Mouse (Mus musculus): ENCODE measurements at regions not wholly inside any gene's neighbourhood (a gene's known extent, or its start where the extent isn't known, plus 50 kb on each side); places are given as distances from the start of the nearest gene placed in this dataset.

DNA sequence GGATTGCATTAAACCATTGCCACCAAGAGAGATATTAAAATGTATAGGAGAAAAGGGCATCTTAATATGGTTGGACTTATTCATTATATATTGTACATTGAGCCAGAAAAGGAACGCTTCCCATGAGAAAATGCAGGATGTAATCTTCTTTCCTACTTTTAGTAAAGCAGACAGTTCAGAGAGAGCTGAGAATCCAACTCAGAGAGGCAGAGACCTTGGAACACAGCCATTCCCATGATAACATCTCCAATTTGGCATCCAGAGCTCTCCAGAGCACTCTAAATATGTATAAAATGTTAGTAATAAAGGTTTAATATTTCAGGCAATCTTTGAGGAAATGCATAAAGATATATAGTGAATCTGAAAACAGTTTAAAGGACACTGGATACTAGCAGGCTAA, 199.3 kb upstream of the Asb5 start:
- DNase-seq (ENCODE audit: low spot score in 2 of 2): no peak

DNA sequence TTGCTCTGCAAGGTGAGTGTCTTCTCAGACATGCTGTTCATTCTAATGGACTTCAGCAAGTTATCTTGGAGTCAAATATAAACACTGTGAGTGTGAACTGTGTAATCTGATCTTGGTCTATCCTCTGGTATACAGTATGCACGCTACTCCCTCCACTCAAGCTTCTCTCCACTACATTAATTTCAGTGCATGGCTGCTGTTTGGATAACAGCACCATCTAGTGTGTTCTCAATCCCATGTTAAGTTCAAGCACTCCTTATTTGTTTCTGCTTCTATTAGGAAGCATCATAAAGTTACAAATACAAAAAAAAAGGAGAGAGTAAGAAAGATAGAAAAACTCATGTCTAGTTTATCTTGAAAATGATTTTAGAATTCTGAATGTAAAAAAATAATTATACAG, 197.5 kb upstream of the Asb5 start:
- peak in 1 of 2 experiments; percentile 12 for DNase-seq (ENCODE audit: low spot score in 2 of 2)

DNA sequence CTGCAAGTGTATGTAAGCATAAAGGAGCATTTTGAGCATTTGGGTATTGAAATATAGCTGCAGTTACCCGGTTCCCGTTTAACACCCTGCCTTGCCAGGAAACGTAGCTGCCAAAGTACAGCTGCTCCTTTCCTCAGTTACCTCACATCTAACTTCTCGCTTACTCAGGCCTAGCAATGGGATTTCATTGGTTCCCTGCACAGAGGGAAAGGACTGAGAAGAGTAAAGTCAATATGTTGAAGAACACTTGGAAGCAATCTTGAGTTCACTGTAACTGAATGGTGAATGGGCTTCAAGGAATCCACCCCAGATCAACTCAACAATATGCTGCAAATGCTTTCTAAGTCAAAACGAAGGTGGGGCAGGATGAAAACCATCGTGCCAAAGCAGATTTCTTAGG, 178.3 kb upstream of the Asb5 start:
- peak in 1 of 2 experiments; percentile 6 for DNase-seq (ENCODE audit: low spot score in 2 of 2)

DNA sequence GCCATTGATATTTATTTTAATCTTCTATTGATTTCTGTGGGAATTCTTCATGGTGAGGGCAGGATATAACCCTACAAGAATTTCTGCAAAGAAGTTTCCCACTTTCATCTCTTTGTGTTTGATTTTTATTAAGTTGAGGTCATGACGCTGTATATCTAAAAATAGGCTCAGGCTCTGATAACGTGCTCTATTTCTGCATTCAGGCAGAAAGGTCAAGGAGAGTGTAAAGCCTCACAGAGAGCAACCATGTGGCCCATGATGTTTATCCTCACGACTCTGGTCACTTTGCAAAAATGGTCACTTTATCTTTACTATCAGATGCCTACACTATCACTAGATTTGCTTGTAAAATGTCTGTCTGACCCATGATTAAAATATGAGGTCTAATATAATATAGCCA, 167.7 kb upstream of the Asb5 start:
- no peak for DNase-seq (ENCODE audit: low spot score in 2 of 2)

DNA sequence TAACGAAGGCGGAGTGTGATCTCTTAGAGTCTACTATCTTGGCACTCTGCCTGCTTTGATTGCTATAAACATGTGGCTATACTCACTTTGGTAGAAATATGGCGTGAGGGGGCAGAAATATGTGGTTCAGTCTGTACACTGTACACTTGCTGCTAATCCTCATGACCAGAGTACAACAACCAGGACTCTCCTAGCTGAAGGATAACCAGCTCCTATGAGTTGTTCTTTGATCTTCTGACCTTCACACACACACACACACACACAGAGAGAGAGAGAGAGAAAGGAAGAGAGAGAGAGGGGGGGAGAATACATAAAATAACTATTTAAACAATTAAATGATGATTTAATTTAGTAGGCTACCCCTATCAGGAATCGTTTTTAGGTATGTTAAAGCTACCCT, 158.9 kb upstream of the Asb5 start:
- DNase-seq (ENCODE audit: low spot score in 2 of 2): no peak

DNA sequence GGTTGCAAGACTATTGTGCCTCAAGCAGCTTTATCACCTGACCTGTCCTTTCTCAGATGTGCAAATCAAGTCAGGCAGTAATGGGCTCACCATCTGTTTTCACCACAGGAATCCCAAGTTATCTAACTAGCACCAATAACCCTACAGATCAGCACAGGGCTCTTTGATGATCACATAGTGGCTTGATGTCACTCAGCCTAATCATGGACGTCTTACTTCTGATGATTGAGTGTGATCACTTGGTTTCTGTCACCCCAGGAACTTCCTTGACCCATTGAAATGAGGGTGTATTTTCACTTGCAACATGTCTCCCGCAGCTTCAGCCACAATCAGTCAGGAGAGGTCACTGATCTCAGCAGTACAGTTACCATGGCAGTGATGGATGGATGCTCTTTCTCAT, 158.3 kb upstream of the Asb5 start:
- DNase-seq (ENCODE audit: low spot score in 2 of 2): no peak

DNA sequence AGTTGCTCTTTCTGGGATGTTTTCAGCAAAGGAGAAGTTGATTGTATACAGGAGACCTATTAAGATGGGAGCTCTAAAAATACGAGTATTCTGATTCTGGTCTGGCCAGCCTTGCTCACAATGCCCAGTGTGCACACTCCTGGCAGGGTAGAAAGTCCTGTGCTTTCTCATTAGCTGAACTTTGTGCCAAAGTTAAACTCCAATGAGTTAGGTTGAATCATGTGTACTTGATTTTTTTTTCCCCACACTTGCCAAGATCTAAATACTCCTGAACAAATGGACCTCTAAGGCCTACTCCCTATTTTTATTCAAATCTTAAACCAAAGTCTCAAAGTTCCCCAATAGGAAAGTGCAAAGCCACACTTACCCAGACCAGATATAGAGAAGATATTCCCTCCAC, 156.5 kb upstream of the Asb5 start:
- no peak for DNase-seq (ENCODE audit: low spot score in 2 of 2)

DNA sequence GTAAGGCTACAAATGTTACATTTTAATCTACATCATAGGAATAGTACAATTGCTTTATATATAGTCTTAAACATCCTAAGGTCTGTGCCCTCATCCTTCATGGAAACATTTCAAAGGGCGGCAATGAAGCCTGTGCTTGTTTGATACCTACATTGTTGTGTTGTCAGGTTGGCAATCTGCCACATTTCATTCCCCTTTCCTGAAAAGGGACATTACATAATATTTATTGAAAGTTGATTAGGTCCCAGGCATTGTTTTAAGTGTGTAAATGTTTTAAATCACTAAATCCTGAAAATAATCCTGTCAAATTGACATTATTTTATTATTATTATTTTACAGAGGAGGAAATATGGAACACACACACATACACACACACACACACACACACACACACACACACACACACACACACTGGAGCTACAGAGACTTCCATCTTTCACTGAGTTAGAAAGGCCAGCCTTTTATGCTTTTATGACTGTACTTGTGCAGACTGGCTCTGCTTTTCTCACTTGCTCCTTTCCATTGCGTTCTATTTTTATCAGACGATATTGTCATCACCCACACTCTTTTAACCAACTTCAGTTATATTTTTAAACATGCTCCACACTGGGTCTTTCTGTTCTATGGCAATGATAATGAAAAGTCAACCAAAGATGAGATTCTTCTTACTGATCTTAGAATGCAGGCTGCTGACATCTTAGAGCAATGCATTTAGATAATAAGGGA, 153.8 kb upstream of the Asb5 start:
- DNase-seq (ENCODE audit: low spot score in 2 of 2): peak in 1 of 2 experiments; percentile 13

DNA sequence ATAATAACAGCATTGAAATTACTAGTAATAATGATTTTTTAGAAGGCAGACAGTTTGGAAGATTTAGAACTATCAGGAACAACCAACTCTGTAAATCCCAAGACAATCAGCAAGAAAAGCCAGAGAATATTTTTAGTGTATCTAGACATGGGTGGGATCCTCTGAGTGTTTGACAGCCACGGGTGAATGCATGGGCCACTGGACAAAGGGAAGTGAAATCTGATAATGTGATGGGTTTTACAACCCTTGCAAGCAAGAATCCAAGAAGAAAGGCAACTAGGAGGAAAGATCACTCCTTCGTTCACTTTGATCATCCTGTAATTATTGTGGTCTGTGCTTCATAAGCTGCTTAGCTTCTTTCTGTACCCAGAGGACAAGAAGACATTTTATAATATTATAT, 149.2 kb upstream of the Asb5 start:
- DNase-seq (ENCODE audit: low spot score in 2 of 2): no peak

DNA sequence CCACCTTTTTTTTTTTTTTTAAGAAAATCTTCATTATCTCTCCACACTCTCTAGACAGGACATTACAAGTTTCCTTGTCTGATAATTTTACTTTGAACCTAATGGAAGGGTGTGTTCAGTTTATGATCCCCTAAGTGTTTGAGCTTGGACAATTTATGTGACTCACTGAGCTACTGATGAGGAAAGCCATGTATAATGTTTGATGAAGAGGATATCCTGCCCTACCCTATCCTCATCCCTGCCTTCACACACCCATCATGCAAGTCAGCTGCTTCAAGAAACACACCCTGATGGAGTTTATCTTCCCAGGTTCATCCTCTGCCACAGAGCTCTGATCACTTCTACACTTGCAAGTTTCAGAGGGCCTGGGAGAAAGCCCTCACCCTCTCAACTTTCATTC, 136.5 kb upstream of the Asb5 start:
- no peak for DNase-seq (ENCODE audit: low spot score in 2 of 2)

DNA sequence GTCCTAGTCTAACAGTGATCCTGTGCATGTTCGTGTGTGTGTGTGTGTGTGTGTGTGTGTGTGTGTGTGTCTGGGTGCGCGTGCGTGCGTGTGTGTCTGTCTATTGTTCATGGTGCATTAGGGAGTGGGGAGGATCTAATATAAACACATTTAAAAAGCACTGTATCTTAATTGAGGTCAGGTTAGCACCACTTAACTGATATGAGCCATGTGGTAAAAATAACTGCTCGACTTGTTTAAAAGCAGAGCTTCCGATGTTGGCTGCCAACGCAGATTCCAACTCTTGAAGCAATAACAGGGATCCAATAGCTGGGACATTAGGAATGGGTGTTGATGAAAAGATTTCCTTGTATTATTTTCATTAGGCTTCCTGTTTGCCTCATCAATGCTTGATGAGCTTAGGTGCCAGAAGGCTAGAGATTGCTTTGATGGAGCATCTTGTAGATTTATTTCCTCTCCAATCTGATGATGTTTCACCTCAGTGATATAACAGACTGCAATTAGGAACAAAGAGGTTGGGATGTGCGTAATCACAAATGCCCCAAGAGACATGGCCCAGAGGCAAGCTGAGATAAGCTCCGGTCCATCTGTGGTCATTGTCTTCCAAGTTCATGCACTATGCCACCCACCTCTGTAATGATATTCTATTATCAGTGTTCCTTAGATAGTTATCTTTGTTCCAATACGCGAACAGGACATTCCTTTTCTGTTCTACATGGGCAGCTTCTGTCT, 135.7 kb upstream of the Asb5 start:
- DNase-seq (ENCODE audit: low spot score in 2 of 2): no peak

DNA sequence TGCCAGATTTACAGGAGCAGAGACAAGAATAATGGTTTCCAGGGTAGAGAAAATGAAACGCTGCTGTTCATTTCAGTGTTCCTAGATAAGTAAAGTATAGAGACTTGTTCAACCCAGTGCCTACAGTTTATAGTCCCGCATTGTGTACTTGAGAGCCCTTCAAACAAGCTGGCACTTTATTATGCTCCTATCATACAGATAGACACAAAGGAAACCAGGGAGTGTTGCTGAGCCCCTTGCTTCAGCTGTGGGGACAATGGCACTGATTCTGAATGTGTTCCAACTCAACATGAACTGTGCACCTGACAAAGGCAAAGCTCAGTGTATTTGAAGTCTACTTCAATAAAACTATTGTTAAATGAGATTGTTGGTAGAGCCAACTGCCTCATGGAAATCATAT, 123.7 kb upstream of the Asb5 start:
- no peak for DNase-seq (ENCODE audit: low spot score in 2 of 2)

DNA sequence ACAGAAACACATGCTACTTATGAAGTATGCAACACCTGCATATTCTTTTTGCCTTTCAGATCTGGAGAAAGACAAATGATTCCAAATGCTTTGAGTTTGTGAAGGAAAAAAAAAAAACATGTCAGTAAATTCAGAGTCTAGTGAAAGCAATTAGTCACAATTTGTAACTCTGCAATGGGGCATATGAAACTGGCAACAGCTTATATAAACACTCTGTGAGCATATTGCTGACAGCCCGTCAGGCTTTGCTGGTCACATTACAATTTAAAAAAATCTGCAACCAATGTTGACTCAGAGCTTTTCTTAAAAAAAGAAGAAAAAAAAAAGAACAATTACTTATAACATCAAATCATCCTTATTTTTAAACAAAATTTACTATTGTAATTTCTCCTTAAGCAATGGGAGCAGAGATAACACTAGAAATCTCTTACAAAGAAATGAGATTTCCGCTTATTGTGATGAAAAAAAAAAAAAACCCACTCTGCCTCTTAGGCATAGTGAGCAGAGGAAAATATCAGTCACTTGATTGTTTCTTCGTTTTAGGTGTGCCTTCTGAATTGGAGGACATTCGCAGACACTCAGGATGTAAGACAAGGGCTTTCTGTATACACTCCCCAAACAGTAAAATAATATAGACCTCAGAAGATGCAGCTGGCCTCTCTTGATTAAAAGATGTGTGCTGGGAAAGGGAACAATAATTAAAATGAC, 115.1 kb upstream of the Asb5 start:
- no peak for DNase-seq (ENCODE audit: low spot score in 2 of 2)

DNA sequence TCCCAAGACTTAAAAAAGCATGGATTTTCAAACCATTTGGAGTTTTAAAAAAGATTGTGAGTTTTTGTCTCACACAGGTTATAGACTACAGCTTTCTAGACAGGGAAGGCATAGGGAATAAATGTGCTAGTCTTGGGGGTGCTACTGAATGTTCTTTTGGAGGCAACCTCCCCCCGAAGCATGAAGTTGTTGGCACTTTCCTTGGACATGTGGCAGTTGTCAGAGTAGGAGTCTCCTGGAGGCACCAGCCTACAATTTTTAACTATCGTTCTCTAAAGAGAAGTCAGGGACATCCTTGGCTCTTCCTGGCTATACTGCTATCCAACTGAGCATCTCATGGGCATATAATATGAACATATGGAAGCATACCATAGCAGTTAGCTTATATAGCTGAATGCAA, 112.7 kb upstream of the Asb5 start:
- DNase-seq (ENCODE audit: low spot score in 2 of 2): peak; percentile 14 to 63

DNA sequence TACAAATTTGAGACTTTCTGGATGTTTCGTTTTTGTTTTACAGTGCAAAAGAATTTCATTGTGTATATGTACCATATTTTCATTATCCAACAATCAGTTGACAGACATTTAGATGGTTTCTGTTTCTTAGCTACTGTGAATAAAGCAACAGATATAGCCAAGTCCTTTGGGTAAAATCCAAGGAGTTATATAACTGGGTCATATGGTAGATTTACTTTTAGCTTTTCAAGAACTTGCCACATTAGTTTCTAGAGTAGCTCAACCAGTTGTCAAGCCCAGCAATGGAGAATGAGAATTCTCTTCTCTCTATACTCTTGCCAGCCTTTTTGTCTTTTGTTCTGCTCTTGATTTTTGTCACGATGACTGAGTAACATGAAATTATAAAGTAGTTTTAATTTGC, 111.3 kb upstream of the Asb5 start:
- DNase-seq (ENCODE audit: low spot score in 2 of 2): no peak

DNA sequence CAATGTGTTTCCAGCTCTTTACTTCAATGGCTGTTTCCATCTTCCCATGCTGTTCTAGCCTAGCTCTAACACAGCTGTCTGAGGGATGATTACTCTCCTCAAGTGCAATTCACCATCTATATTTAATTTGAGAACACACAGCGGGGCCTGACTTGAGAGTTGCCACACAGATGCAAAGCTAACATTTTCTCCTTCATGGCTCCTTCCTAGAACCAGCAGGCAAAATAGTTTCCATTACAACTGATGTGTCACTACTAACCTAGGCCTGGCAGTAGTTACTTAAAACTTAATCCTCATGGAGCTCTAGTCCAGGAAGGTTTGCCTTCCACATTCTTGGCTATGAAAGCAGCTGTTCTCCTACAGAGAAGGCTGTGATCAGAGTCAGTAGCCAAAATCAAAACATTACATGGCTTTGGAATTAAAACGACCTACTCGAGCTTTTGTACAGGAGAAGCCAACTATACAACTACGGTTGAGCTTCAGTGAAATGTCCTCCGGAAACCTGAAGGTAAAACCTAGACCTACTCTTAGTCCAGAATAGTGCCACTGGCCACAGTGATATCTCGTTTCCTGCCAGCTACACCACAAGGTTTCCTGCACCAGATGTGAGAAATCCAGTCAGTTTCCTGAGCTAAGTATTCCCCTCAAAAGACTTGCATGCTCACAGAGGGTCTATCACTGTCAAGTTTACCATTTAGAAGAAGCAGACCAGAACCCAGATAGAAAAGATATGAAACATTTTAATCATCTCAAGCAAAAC, 108.9 kb upstream of the Asb5 start:
- DNase-seq (ENCODE audit: low spot score in 2 of 2): no peak

DNA sequence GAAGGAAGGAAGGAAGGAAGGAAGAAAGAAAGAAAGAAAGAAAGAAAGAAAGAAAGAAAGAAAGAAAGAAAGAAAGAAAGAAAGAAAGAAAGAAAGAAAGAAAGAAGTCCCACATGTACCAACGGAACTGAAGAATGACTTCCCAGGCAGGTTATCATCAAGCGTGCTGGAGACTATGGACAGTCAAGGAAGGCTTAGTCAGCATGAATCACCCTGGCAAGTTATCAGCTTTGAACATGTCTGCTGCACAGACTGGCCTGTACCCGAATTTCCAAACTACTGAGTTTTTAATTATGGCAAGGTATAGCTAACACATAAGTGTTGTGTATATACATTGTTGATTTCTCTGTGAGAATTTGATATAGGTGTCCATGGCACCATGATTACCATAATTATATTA, 104.3 kb upstream of the Asb5 start:
- DNase-seq (ENCODE audit: low spot score in 2 of 2): no peak

DNA sequence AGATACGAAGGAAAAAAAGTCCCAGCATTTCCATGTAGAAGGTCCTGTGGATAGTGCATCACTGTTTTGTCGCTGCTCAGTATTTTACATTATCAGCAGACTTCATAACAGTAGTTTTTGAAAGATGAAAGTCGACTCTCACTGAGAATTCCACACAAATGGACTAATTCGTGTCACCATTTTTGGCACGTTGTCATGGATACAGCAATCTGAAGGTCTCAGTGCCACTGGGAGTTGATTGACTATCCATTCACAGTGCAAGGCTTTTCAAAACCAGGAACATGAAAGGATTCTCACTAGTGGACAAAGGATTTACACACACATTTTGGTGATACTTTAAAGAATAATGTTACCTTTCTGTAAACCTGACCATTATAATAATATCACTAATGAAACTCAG, 93.7 kb upstream of the Asb5 start:
- DNase-seq (ENCODE audit: low spot score in 2 of 2): no peak

DNA sequence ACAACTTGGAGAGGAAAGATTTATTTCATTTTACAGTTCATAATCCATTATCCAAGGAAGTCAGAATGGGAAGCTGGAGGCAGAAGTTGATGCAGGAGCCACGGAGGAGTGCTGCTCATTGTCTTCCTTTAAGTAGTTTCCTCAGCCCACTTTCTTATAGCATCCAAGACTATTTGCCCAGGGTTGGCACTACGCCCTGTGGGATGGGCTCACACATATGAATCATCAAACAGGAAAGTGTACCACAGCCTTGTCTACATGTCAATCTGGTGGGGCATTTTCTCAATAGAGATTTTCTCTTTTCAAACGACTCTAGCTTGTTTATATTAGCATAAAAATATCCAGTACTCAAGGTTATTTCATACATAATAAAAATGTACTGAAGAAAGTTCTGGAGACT, 88.2 kb upstream of the Asb5 start:
- DNase-seq (ENCODE audit: low spot score in 2 of 2): no peak

DNA sequence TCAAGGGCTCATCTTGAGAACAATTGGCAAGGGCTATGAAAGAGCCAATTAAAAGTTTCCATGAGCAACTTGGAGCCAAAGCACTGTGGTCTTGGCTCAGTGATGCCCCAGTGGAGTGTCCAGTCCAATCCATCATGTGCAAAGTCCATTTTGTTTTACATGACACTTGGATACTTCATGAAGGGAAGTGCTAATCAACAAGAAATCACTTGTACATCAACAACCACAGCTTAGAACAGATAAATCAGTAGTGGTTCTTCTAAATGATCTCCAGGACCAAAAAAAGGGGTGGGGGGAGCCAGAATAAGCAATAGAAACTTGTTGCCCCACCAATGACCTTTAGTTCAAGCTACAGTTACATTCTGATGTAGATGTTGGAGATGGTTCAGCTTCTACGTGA, 87.0 kb upstream of the Asb5 start:
- DNase-seq (ENCODE audit: low spot score in 2 of 2): no peak

DNA sequence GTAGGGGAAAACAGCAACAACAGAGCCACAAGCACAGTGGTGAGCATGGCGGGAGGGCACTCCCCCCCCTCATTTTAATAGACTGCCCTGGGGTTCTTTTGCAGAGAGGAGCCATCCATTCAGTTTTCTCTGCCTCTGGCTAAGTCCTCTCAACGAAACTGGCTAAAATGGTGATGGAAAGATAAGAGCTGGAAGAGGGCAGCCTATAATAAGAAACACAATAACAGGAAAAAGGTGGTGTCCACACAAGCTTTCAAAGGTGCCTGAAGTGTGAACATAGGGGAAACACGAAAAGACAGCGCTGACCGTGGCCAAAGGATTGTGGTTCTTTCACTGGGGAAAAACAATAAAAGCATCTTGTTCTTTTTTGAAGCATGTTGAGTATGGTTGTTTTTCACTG, 83.0 kb upstream of the Asb5 start:
- no peak for DNase-seq (ENCODE audit: low spot score in 2 of 2)

DNA sequence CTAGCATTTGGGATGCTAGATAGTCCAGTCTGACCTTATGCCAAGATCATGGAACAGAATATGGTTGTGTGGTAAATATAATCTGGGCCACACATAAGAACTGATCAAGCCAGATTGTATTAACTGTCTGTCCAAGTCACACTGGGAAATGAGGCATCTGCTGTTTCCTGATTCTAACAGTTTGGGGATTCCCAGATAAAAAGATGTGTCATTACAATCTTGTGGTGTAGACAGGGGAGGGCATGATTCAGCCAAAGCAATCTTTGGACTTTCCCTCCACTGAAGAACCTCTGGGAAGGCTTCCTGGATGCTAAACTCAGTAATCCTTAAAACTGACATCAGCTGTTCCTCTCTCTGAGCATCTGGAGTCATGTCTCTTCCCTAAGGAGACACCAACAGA, 79.6 kb upstream of the Asb5 start:
- no peak for DNase-seq (ENCODE audit: low spot score in 2 of 2)

Data from frontal cortex, postnatal 36 days (tissue).